Mouse (Mus musculus): Measurements from ENCODE around the gene Klhdc8b. TPM values are rescaled to one million over a fixed set of nuclear protein-coding genes. Genes with fewer than 3 reads are reported as not detected.

The Klhdc8b gene
- polyA plus RNA-seq, 1 experiment, result 3.7 TPM

GRCm38 (mm10) chr9:108469430-108469829 lies 8.0 kb upstream of the Klhdc8b start:
- Histone ChIP-seq H3K27me3 (ENCODE audit: control insufficient read depth, insufficient read depth, insufficient read length) (no peaks in the 10 kb centered on the region), H3ac (ENCODE audit: control insufficient read depth, insufficient read length) (no peak overlapping the region), H3K79me2 (ENCODE audit: control insufficient read depth, insufficient read depth) (no peaks in the 10 kb centered on the region), H3K4me2 (ENCODE audit: low read depth) (no peak overlapping the region), H3K4me3 (no peak overlapping the region), H3K36me3 (ENCODE audit: control insufficient read depth, insufficient read depth) (no peaks in the 10 kb centered on the region)
- TF ChIP-seq CEBPB (IDR thresholded peaks at IDR 0.05; ENCODE audit: insufficient read depth, poor library complexity, severe bottlenecking), result no peak
- TF ChIP-seq MAX (IDR thresholded peaks at IDR 0.05; ENCODE audit: low read depth), result no peak
- no peak for TF ChIP-seq MYOD1 (IDR thresholded peaks at IDR 0.05; ENCODE audit: control insufficient read depth in 1 of 3, insufficient read length in 2 of 3, low read depth in 2 of 3)
- TF ChIP-seq USF1 (IDR thresholded peaks at IDR 0.05; ENCODE audit: low read depth), result no peak
- no peak for TF ChIP-seq REST (IDR thresholded peaks at IDR 0.05; ENCODE audit: insufficient read depth, insufficient read length)
- no peak for TF ChIP-seq TCF12 (IDR thresholded peaks at IDR 0.05; ENCODE audit: insufficient read depth, poor library complexity, severe bottlenecking)
- TF ChIP-seq SRF (IDR thresholded peaks at IDR 0.05; ENCODE audit: control insufficient read depth, insufficient read length, low read depth), result no peak
- no peak for TF ChIP-seq POLR2A (IDR thresholded peaks at IDR 0.05; ENCODE audit: insufficient read length, low read depth)
- no peak for TF ChIP-seq MYOG (IDR thresholded peaks at IDR 0.05; ENCODE audit: control insufficient read depth in 1 of 3, insufficient read depth in 1 of 3, insufficient read length in 2 of 3, low read depth in 2 of 3)
- TF ChIP-seq POLR2AphosphoS2 (IDR thresholded peaks at IDR 0.05; ENCODE audit: insufficient read length, low read depth), result no peak
- no peak for TF ChIP-seq TCF3 (IDR thresholded peaks at IDR 0.05; ENCODE audit: insufficient read length, low read depth)
- TF ChIP-seq E2F4 (IDR thresholded peaks at IDR 0.05; ENCODE audit: insufficient read depth), result no peak

- no peak for TF ChIP-seq MYOD1 (IDR thresholded peaks at IDR 0.05; ENCODE audit: control insufficient read depth in 1 of 3, insufficient read length in 2 of 3, low read depth in 2 of 3)
- TF ChIP-seq USF1 (IDR thresholded peaks at IDR 0.05; ENCODE audit: low read depth), result no peak
- no peak for TF ChIP-seq TCF3 (IDR thresholded peaks at IDR 0.05; ENCODE audit: insufficient read length, low read depth)
- TF ChIP-seq SRF (IDR thresholded peaks at IDR 0.05; ENCODE audit: control insufficient read depth, insufficient read length, low read depth), result no peak
- no peak for TF ChIP-seq E2F4 (IDR thresholded peaks at IDR 0.05; ENCODE audit: insufficient read depth)
- TF ChIP-seq REST (IDR thresholded peaks at IDR 0.05; ENCODE audit: insufficient read depth, insufficient read length), result no peak
- no peak for TF ChIP-seq MAX (IDR thresholded peaks at IDR 0.05; ENCODE audit: low read depth)
- TF ChIP-seq CEBPB (IDR thresholded peaks at IDR 0.05; ENCODE audit: insufficient read depth, poor library complexity, severe bottlenecking), result no peak
- no peak for TF ChIP-seq POLR2AphosphoS2 (IDR thresholded peaks at IDR 0.05; ENCODE audit: insufficient read length, low read depth)
- TF ChIP-seq MYOG (IDR thresholded peaks at IDR 0.05; ENCODE audit: control insufficient read depth in 1 of 3, insufficient read depth in 1 of 3, insufficient read length in 2 of 3, low read depth in 2 of 3), result no peak
- TF ChIP-seq POLR2A (IDR thresholded peaks at IDR 0.05; ENCODE audit: insufficient read length, low read depth), result no peak
- TF ChIP-seq TCF12 (IDR thresholded peaks at IDR 0.05; ENCODE audit: insufficient read depth, poor library complexity, severe bottlenecking), result no peak
- Histone ChIP-seq H3K4me3 (no peak overlapping the region), H3K36me3 (ENCODE audit: control insufficient read depth, insufficient read depth) (no peaks in the 10 kb centered on the region), H3K79me2 (ENCODE audit: control insufficient read depth, insufficient read depth) (peaks cover 20% of the 10 kb centered on the region), H3K27me3 (ENCODE audit: control insufficient read depth, insufficient read depth, insufficient read length) (no peaks in the 10 kb centered on the region), H3K4me2 (ENCODE audit: low read depth) (no peak overlapping the region), H3ac (ENCODE audit: control insufficient read depth, insufficient read length) (no peak overlapping the region)
These were observed 4.8 kb upstream of the Klhdc8b start for GRCm38 (mm10) chr9:108466219-108466618.

- no peaks in the 10 kb centered on the region for H3K36me3 ChIP-seq (ENCODE audit: control insufficient read depth, insufficient read depth)
- no peaks in the 10 kb centered on the region for H3K27me3 ChIP-seq (ENCODE audit: control insufficient read depth, insufficient read depth, insufficient read length)
- no peak overlapping the region for H3ac ChIP-seq (ENCODE audit: control insufficient read depth, insufficient read length)
- no peak overlapping the region for H3K4me2 ChIP-seq (ENCODE audit: low read depth)
- peaks cover 26% of the 10 kb centered on the region for H3K79me2 ChIP-seq (ENCODE audit: control insufficient read depth, insufficient read depth)
- H3K4me3 ChIP-seq, result no peak overlapping the region
- no peak for TF ChIP-seq REST (IDR thresholded peaks at IDR 0.05; ENCODE audit: insufficient read depth, insufficient read length)
- no peak for TF ChIP-seq MAX (IDR thresholded peaks at IDR 0.05; ENCODE audit: low read depth)
- no peak for TF ChIP-seq SRF (IDR thresholded peaks at IDR 0.05; ENCODE audit: control insufficient read depth, insufficient read length, low read depth)
- no peak for TF ChIP-seq POLR2AphosphoS2 (IDR thresholded peaks at IDR 0.05; ENCODE audit: insufficient read length, low read depth)
- no peak for TF ChIP-seq MYOG (IDR thresholded peaks at IDR 0.05; ENCODE audit: control insufficient read depth in 1 of 3, insufficient read depth in 1 of 3, insufficient read length in 2 of 3, low read depth in 2 of 3)
- TF ChIP-seq TCF12 (IDR thresholded peaks at IDR 0.05; ENCODE audit: insufficient read depth, poor library complexity, severe bottlenecking), result no peak
- no peak for TF ChIP-seq MYOD1 (IDR thresholded peaks at IDR 0.05; ENCODE audit: control insufficient read depth in 1 of 3, insufficient read length in 2 of 3, low read depth in 2 of 3)
- TF ChIP-seq POLR2A (IDR thresholded peaks at IDR 0.05; ENCODE audit: insufficient read length, low read depth), result no peak
- TF ChIP-seq E2F4 (IDR thresholded peaks at IDR 0.05; ENCODE audit: insufficient read depth), result no peak
- TF ChIP-seq CEBPB (IDR thresholded peaks at IDR 0.05; ENCODE audit: insufficient read depth, poor library complexity, severe bottlenecking), result no peak
- TF ChIP-seq TCF3 (IDR thresholded peaks at IDR 0.05; ENCODE audit: insufficient read length, low read depth), result no peak
- no peak for TF ChIP-seq USF1 (IDR thresholded peaks at IDR 0.05; ENCODE audit: low read depth)
These were observed 2.3 kb upstream of the Klhdc8b start for GRCm38 (mm10) chr9:108463713-108464112.

- Histone ChIP-seq H3K4me3 (peak overlapping the region; percentile 77), H3K79me2 (ENCODE audit: control insufficient read depth, insufficient read depth) (peaks cover 26% of the 10 kb centered on the region), H3K27me3 (ENCODE audit: control insufficient read depth, insufficient read depth, insufficient read length) (no peaks in the 10 kb centered on the region), H3ac (ENCODE audit: control insufficient read depth, insufficient read length) (no peak overlapping the region), H3K36me3 (ENCODE audit: control insufficient read depth, insufficient read depth) (no peaks in the 10 kb centered on the region), H3K4me2 (ENCODE audit: low read depth) (peak overlapping the region; percentile 97)
- no peak for TF ChIP-seq POLR2AphosphoS2 (IDR thresholded peaks at IDR 0.05; ENCODE audit: insufficient read length, low read depth)
- TF ChIP-seq USF1 (IDR thresholded peaks at IDR 0.05; ENCODE audit: low read depth), result no peak
- TF ChIP-seq E2F4 (IDR thresholded peaks at IDR 0.05; ENCODE audit: insufficient read depth), result no peak
- no peak for TF ChIP-seq CEBPB (IDR thresholded peaks at IDR 0.05; ENCODE audit: insufficient read depth, poor library complexity, severe bottlenecking)
- no peak for TF ChIP-seq POLR2A (IDR thresholded peaks at IDR 0.05; ENCODE audit: insufficient read length, low read depth)
- no peak for TF ChIP-seq MYOG (IDR thresholded peaks at IDR 0.05; ENCODE audit: control insufficient read depth in 1 of 3, insufficient read depth in 1 of 3, insufficient read length in 2 of 3, low read depth in 2 of 3)
- TF ChIP-seq SRF (IDR thresholded peaks at IDR 0.05; ENCODE audit: control insufficient read depth, insufficient read length, low read depth), result no peak
- no peak for TF ChIP-seq TCF12 (IDR thresholded peaks at IDR 0.05; ENCODE audit: insufficient read depth, poor library complexity, severe bottlenecking)
These were observed 811 bp upstream of the Klhdc8b start for GRCm38 (mm10) chr9:108462192-108462591.
